Mouse (Mus musculus) testis, adult 2 months (tissue): Measurements from ENCODE around the gene Ndst2.

Source experiments
- CTCF ChIP-seq: fragments of 200-500 bp; IDR thresholded peaks from 2 replicates; pipeline ENCODE4 v1.5.1; 2012; ENCODE audit warnings: low read depth, mild to moderate bottlenecking, inconsistent platforms, low read length, moderate library complexity; ENCODE audit not compliant: control insufficient read depth, insufficient read depth, insufficient replicate concordance
- POLR2A ChIP-seq: fragments of 200-500 bp; IDR thresholded peaks from 2 replicates; pipeline ENCODE4 v1.6.1; 2012; ENCODE audit warnings: low read depth, mild to moderate bottlenecking, inconsistent platforms, low read length, moderate library complexity; ENCODE audit not compliant: control insufficient read depth

DNA sequence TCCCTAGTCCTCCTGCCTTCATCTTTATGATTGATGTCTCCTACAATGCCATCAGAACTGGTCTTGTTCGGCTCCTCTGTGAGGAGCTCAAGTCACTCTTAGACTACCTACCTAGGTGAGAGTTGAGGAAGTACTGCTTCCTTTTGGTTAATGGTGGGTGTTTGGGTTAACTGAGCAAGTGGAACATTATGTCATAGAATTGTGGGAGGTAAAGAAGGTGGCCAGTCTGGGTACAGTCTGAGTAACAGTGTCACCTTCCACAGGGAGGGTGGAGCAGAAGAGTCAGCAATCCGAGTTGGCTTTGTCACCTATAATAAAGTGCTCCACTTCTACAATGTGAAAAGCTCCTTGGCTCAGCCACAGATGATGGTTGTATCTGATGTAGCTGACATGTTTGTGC lies 45.4 kb downstream of the Ndst2 start:
- TF ChIP-seq POLR2A: no peak
- no peak for TF ChIP-seq CTCF
